Mouse (Mus musculus): Measurements from ENCODE around the gene Erbb4.
"Not testable (repeated sequence)": the region's sequence is repeated elsewhere in the genome, so short reads cannot be mapped to it uniquely, and the experiment has no call there.

The Erbb4 gene

GRCm38 (mm10) chr1:68860341-68860740 is 247.5 kb downstream of the Erbb4 start:
- no peak for DNase-seq (ENCODE audit: extremely low spot score)

- DNase-seq (ENCODE audit: extremely low spot score), result no peak
These were observed 248.4 kb downstream of the Erbb4 start for GRCm38 (mm10) chr1:68859480-68859879.

- no peak for DNase-seq (ENCODE audit: extremely low spot score)
These were observed 268.5 kb downstream of the Erbb4 start for GRCm38 (mm10) chr1:68839352-68839751.

- no peak for DNase-seq (ENCODE audit: extremely low spot score)
These were observed 273.2 kb downstream of the Erbb4 start for GRCm38 (mm10) chr1:68834686-68835085.

- no peak for DNase-seq (ENCODE audit: extremely low spot score)
These were observed 275.8 kb downstream of the Erbb4 start for GRCm38 (mm10) chr1:68832101-68832500.

GRCm38 (mm10) chr1:68831575-68831974 is 276.3 kb downstream of the Erbb4 start:
- no peak for DNase-seq (ENCODE audit: extremely low spot score)

GRCm38 (mm10) chr1:68830501-68831239 is 277.2 kb downstream of the Erbb4 start:
- no peak for DNase-seq (ENCODE audit: extremely low spot score)

- no peak for DNase-seq (ENCODE audit: extremely low spot score)
These were observed 284.7 kb downstream of the Erbb4 start for GRCm38 (mm10) chr1:68823116-68823644.

GRCm38 (mm10) chr1:68806711-68807110 is 301.1 kb downstream of the Erbb4 start:
- no peak for DNase-seq (ENCODE audit: extremely low spot score)

- no peak for DNase-seq (ENCODE audit: extremely low spot score)
These were observed 320.3 kb downstream of the Erbb4 start for GRCm38 (mm10) chr1:68787409-68788015.

GRCm38 (mm10) chr1:68780653-68781052 is 327.2 kb downstream of the Erbb4 start:
- DNase-seq (ENCODE audit: extremely low spot score), result no peak

- DNase-seq (ENCODE audit: extremely low spot score), result no peak
These were observed 327.8 kb downstream of the Erbb4 start for GRCm38 (mm10) chr1:68780032-68780431.

- not testable (repeated sequence) for DNase-seq (ENCODE audit: extremely low spot score)
These were observed 341.8 kb downstream of the Erbb4 start for GRCm38 (mm10) chr1:68766095-68766494.

GRCm38 (mm10) chr1:68762456-68762855 is 345.4 kb downstream of the Erbb4 start:
- no peak for DNase-seq (ENCODE audit: extremely low spot score)

- DNase-seq (ENCODE audit: extremely low spot score), result no peak
These were observed 358.9 kb downstream of the Erbb4 start for GRCm38 (mm10) chr1:68748976-68749375.

- DNase-seq (ENCODE audit: extremely low spot score), result no peak
These were observed 426.4 kb downstream of the Erbb4 start for GRCm38 (mm10) chr1:68681478-68681877.

GRCm38 (mm10) chr1:68674667-68675066 is 433.2 kb downstream of the Erbb4 start:
- DNase-seq (ENCODE audit: extremely low spot score), result no peak

GRCm38 (mm10) chr1:68666831-68667601 is 440.8 kb downstream of the Erbb4 start:
- DNase-seq (ENCODE audit: extremely low spot score), result no peak

GRCm38 (mm10) chr1:68590475-68590874 is 517.4 kb downstream of the Erbb4 start:
- DNase-seq (ENCODE audit: extremely low spot score), result no peak

- no peak for DNase-seq (ENCODE audit: extremely low spot score)
These were observed 533.9 kb downstream of the Erbb4 start for GRCm38 (mm10) chr1:68573851-68574540.

GRCm38 (mm10) chr1:68570924-68571323 is 536.9 kb downstream of the Erbb4 start:
- DNase-seq (ENCODE audit: extremely low spot score), result no peak

GRCm38 (mm10) chr1:68542942-68543341 is 564.9 kb downstream of the Erbb4 start:
- no peak for DNase-seq (ENCODE audit: extremely low spot score)
